Mouse (Mus musculus) MEL (cell line): Measurements from ENCODE around the gene Fbxo7. TPM values are rescaled to one million over a fixed set of nuclear protein-coding genes. Genes with fewer than 3 reads are reported as not detected.

ENCODE experiments used
- DNase-seq: peaks from one replicate; pipeline ENCODE4 v3.0.0; 2011; ENCODE audit warnings: low read depth, low spot score
- H3K27ac ChIP-seq: 2 replicates; pipeline ENCODE4 v1.5.1; 2012; ENCODE audit warnings: low read depth, mild to moderate bottlenecking, control low read depth, low read length, moderate library complexity; ENCODE audit not compliant: control insufficient read depth
- H3K27me3 ChIP-seq, 2 experiments: fragments of 150-350 bp in 1 of 2; sonication (generic) in 1 of 2; 2 replicates each; pipeline ENCODE4 v1.6.1; 2012; ENCODE audit warnings: low read length in 2 of 2, mild to moderate bottlenecking in 2 of 2, improper control_type of control experiment in 1 of 2, moderate library complexity in 1 of 2; ENCODE audit not compliant: insufficient read depth in 2 of 2, control insufficient read depth in 1 of 2
- H3K36me3 ChIP-seq, 2 experiments: 2 replicates each; pipeline ENCODE4 v1.6.1; 2012 to 2014; ENCODE audit warnings: low read length in 2 of 2, improper control_type of control experiment in 1 of 2, inconsistent platforms in 1 of 2, mild to moderate bottlenecking in 1 of 2; ENCODE audit not compliant: insufficient read depth in 2 of 2, control insufficient read depth in 1 of 2
- H3K4me1 ChIP-seq, 2 experiments: fragments of 150-350 bp in 1 of 2; sonication (generic) in 1 of 2; 2 replicates each; pipeline ENCODE4 v1.6.1; 2012; ENCODE audit warnings: low read length in 2 of 2, improper control_type of control experiment in 1 of 2, mild to moderate bottlenecking in 1 of 2; ENCODE audit not compliant: insufficient read depth in 2 of 2, control insufficient read depth in 1 of 2
- H3K4me3 ChIP-seq, 2 experiments: fragments of 150-350 bp in 1 of 2; sonication (generic) in 1 of 2; 2 replicates each; pipeline ENCODE4 v1.5.1; 2012; ENCODE audit warnings: low read depth in 2 of 2, low read length in 2 of 2, mild to moderate bottlenecking in 2 of 2, moderate library complexity in 2 of 2, control low read depth in 1 of 2, improper control_type of control experiment in 1 of 2; ENCODE audit not compliant: control insufficient read depth in 1 of 2, insufficient read depth in 1 of 2
- H3K79me2 ChIP-seq: 2 replicates; pipeline ENCODE4 v1.6.1; 2012; ENCODE audit warnings: mild to moderate bottlenecking, low read length, moderate library complexity; ENCODE audit not compliant: control insufficient read depth, poor library complexity, insufficient read depth
- H3K9ac ChIP-seq: 2 replicates; pipeline ENCODE4 v1.6.1; 2012; ENCODE audit warnings: low read depth, mild to moderate bottlenecking, control low read depth, low read length, moderate library complexity; ENCODE audit not compliant: control insufficient read depth, poor library complexity, severe bottlenecking
- H3K9me3 ChIP-seq: fragments of 150-350 bp; sonication (generic); replicated peaks from 2 replicates; pipeline ENCODE4 v1.6.1; 2012; ENCODE audit warnings: mild to moderate bottlenecking, low read length, improper control_type of control experiment, moderate library complexity; ENCODE audit not compliant: insufficient read depth
- CTCF ChIP-seq, 3 experiments: IDR thresholded peaks in 2 of 3; conservative IDR thresholded peaks in 1 of 3; 2 replicates each; pipeline ENCODE4 v1.5.1; 2011 to 2012; ENCODE audit warnings: low read length in 3 of 3, low read depth in 2 of 3, mild to moderate bottlenecking in 2 of 3, improper control_type of control experiment in 1 of 3, inconsistent platforms in 1 of 3, mixed read lengths in 1 of 3, moderate library complexity in 1 of 3; ENCODE audit not compliant: control insufficient read depth in 1 of 3, insufficient read depth in 1 of 3, poor library complexity in 1 of 3, severe bottlenecking in 1 of 3
- EP300 ChIP-seq, 2 experiments: IDR thresholded peaks; 2 replicates each; pipeline ENCODE4 v1.6.1; 2011; ENCODE audit warnings: improper control_type of control experiment in 2 of 2, low read length in 2 of 2, low read depth in 1 of 2, mild to moderate bottlenecking in 1 of 2
- ETS1 ChIP-seq: IDR thresholded peaks from 2 replicates; pipeline ENCODE4 v1.6.1; 2012; ENCODE audit warnings: low read depth, mild to moderate bottlenecking, inconsistent platforms, low read length, improper control_type of control experiment, moderate library complexity
- GABPA ChIP-seq: IDR thresholded peaks from 2 replicates; pipeline ENCODE4 v1.6.1; 2012; ENCODE audit warnings: low read depth, mild to moderate bottlenecking, inconsistent platforms, low read length, improper control_type of control experiment, moderate library complexity
- JUND ChIP-seq: IDR thresholded peaks from 2 replicates; pipeline ENCODE4 v1.6.1; 2011; ENCODE audit warnings: low read depth, mild to moderate bottlenecking, improper control_type of control experiment, low read length
- MAFK ChIP-seq: IDR thresholded peaks from 2 replicates; pipeline ENCODE4 v1.6.1; 2011; ENCODE audit warnings: low read depth, mild to moderate bottlenecking, low read length, improper control_type of control experiment, borderline replicate concordance
- MAX ChIP-seq: IDR thresholded peaks from 2 replicates; pipeline ENCODE4 v1.6.1; 2011; ENCODE audit warnings: low read length, improper control_type of control experiment
- MAZ ChIP-seq: IDR thresholded peaks from 2 replicates; pipeline ENCODE4 v1.6.1; 2012; ENCODE audit warnings: low read depth, mild to moderate bottlenecking, inconsistent platforms, low read length, improper control_type of control experiment
- MEF2A ChIP-seq: IDR thresholded peaks from 2 replicates; pipeline ENCODE4 v1.6.1; 2014; ENCODE audit warnings: low read depth, mild to moderate bottlenecking, inconsistent platforms, low read length, improper control_type of control experiment; ENCODE audit not compliant: poor library complexity, insufficient replicate concordance, severe bottlenecking; ENCODE audit errors: extremely low read depth
- MXI1 ChIP-seq: IDR thresholded peaks from 2 replicates; pipeline ENCODE4 v1.6.1; 2011; ENCODE audit warnings: mild to moderate bottlenecking, low read depth, low read length, improper control_type of control experiment
- MYC ChIP-seq: IDR thresholded peaks from 2 replicates; pipeline ENCODE4 v1.6.1; 2011; ENCODE audit warnings: low read depth, mild to moderate bottlenecking, low read length, improper control_type of control experiment, moderate library complexity
- NRF1 ChIP-seq: IDR thresholded peaks from 2 replicates; pipeline ENCODE4 v1.6.1; 2014; ENCODE audit warnings: low read depth, mild to moderate bottlenecking, inconsistent platforms, low read length, improper control_type of control experiment, moderate library complexity; ENCODE audit not compliant: poor library complexity, insufficient read depth, severe bottlenecking
- POLR2A ChIP-seq, 2 experiments: IDR thresholded peaks; 2 replicates each; pipeline ENCODE4 v1.6.1; 2011 to 2012; ENCODE audit warnings: low read length in 2 of 2, mild to moderate bottlenecking in 2 of 2, control low read depth in 1 of 2, improper control_type of control experiment in 1 of 2, low read depth in 1 of 2, moderate library complexity in 1 of 2; ENCODE audit not compliant: control insufficient read depth in 1 of 2, insufficient read depth in 1 of 2, poor library complexity in 1 of 2
- POLR2AphosphoS5 ChIP-seq: IDR thresholded peaks from 2 replicates; pipeline ENCODE4 v1.6.1; 2012; ENCODE audit warnings: low read depth, borderline replicate concordance, mild to moderate bottlenecking, inconsistent platforms, low read length, moderate library complexity, mixed read lengths
- RAD21 ChIP-seq: IDR thresholded peaks from 2 replicates; pipeline ENCODE4 v1.6.1; 2011; ENCODE audit warnings: mild to moderate bottlenecking, low read depth, low read length, improper control_type of control experiment
- SMC3 ChIP-seq: IDR thresholded peaks from 2 replicates; pipeline ENCODE4 v1.6.1; 2011; ENCODE audit warnings: low read depth, low read length, improper control_type of control experiment
- TBP ChIP-seq: IDR thresholded peaks from 2 replicates; pipeline ENCODE4 v1.8.0; 2011; ENCODE audit warnings: low read depth, low read length, improper control_type of control experiment
- TCF12 ChIP-seq: IDR thresholded peaks from 2 replicates; pipeline ENCODE4 v1.6.1; 2014; ENCODE audit warnings: low read depth, mild to moderate bottlenecking, inconsistent platforms, low read length, improper control_type of control experiment, moderate library complexity
- UBTF ChIP-seq: IDR thresholded peaks from 2 replicates; pipeline ENCODE4 v1.6.1; 2012; ENCODE audit warnings: low read depth, mild to moderate bottlenecking, inconsistent platforms, low read length, improper control_type of control experiment, moderate library complexity, borderline replicate concordance; ENCODE audit not compliant: insufficient read depth
- USF2 ChIP-seq, 2 experiments: IDR thresholded peaks; 2 replicates each; pipeline ENCODE4 v1.6.1; 2011 to 2012; ENCODE audit warnings: improper control_type of control experiment in 2 of 2, low read length in 2 of 2, borderline replicate concordance in 1 of 2, inconsistent platforms in 1 of 2, low read depth in 1 of 2, mild to moderate bottlenecking in 1 of 2; ENCODE audit not compliant: insufficient read depth in 1 of 2
- ZC3H11A ChIP-seq: IDR thresholded peaks from 2 replicates; pipeline ENCODE4 v1.6.1; 2012; ENCODE audit warnings: low read depth, mild to moderate bottlenecking, inconsistent platforms, low read length, improper control_type of control experiment
- ZMIZ1 ChIP-seq: IDR thresholded peaks from 2 replicates; pipeline ENCODE4 v1.6.1; 2012; ENCODE audit warnings: low read depth, mild to moderate bottlenecking, inconsistent platforms, low read length, improper control_type of control experiment, moderate library complexity
- ZNF384 ChIP-seq: IDR thresholded peaks from 2 replicates; pipeline ENCODE4 v1.6.1; 2012; ENCODE audit warnings: low read depth, mild to moderate bottlenecking, inconsistent platforms, low read length, improper control_type of control experiment
- polyA plus RNA-seq, 2 experiments: library from polyadenylated mRNA; stranded (reverse) in 1 of 2; unstranded in 1 of 2; fragments of >175 nt in 1 of 2; fragments of >200 nt in 1 of 2; gene quantifications; 2 replicates each; pipeline versions ENCODE4 v1.2.1 to v1.2.4; 2012; ENCODE audit warnings: low replicate concordance in 2 of 2, low read depth in 1 of 2; ENCODE audit not compliant: insufficient read length in 2 of 2, insufficient read depth in 1 of 2, missing spikeins in 1 of 2
- total RNA-seq: library from RNA; depleted of rRNA; stranded (reverse); fragments of 300-350 nt; gene quantifications from 2 replicates; pipeline ENCODE4 v1.2.3, GENCODE M21; 2012

Gene Fbxo7
- total and polyA plus RNA-seq, 3 experiments = 24.5 to 131 (median 34.8) TPM

GRCm38 (mm10) chr10:86064937-86065336 lies 43.2 kb downstream of the Fbxo7 start (continued):
- TF ChIP-seq NRF1 (no peak), RAD21 (peak; percentile 82)

GRCm38 (mm10) chr10:86065661-86066060 lies 43.9 kb downstream of the Fbxo7 start:
- H3K36me3 ChIP-seq = no peaks in the 10 kb centered on the region
- H3K9ac ChIP-seq = no peak overlapping the region
- H3K27ac ChIP-seq = no peak overlapping the region
- H3K4me1 ChIP-seq = no peaks in the 10 kb centered on the region
- DNase-seq = no peak
- H3K9me3 ChIP-seq = no peaks in the 10 kb centered on the region
- H3K79me2 ChIP-seq = no peaks in the 10 kb centered on the region
- no peaks in the 10 kb centered on the region for H3K27me3 ChIP-seq
- no peak for TF ChIP-seq MXI1
- TF ChIP-seq MAZ = no peak
- TF ChIP-seq MYC = no peak
- no peak for TF ChIP-seq TCF12
- TF ChIP-seq POLR2AphosphoS5 = no peak
- TF ChIP-seq MAFK = no peak
- TF ChIP-seq UBTF = no peak
- no peak for TF ChIP-seq POLR2A (IDR thresholded peaks at IDR 0.05; ENCODE audit: control insufficient read depth in 1 of 2, insufficient read depth in 1 of 2, low read depth in 1 of 2, low read length in 2 of 2, poor library complexity in 1 of 2)
- TF ChIP-seq JUND = no peak
- TF ChIP-seq MEF2A = no peak
- TF ChIP-seq SMC3 = no peak
- no peak overlapping the region for H3K4me3 ChIP-seq

- Histone ChIP-seq H3K79me2 (no peaks in the 10 kb centered on the region), H3K36me3 (no peaks in the 10 kb centered on the region), H3K27ac (no peak overlapping the region), H3K9me3 (no peaks in the 10 kb centered on the region), H3K4me3 (no peak overlapping the region), H3K4me1 (no peaks in the 10 kb centered on the region), H3K27me3 (no peaks in the 10 kb centered on the region), H3K9ac (no peak overlapping the region)
- TF ChIP-seq ZNF384 (no peak), ETS1 (no peak), ZC3H11A (no peak), USF2 (IDR thresholded peaks at IDR 0.05; ENCODE audit: borderline replicate concordance in 1 of 2, insufficient read depth in 1 of 2, low read depth in 1 of 2, low read length in 2 of 2) (no peak), ZMIZ1 (no peak), EP300 (IDR thresholded peaks at IDR 0.05; ENCODE audit: low read depth in 1 of 2, low read length in 2 of 2) (no peak), MAX (no peak), MEF2A (no peak), MXI1 (no peak), TBP (no peak), GABPA (no peak), CTCF (IDR thresholded peaks at IDR 0.05 in 2 of 3, conservative IDR thresholded peaks at IDR 0.05 in 1 of 3; ENCODE audit: control insufficient read depth in 1 of 3, insufficient read depth in 1 of 3, low read depth in 2 of 3, low read length in 3 of 3, poor library complexity in 1 of 3, severe bottlenecking in 1 of 3) (no peak)
- DNase-seq = no peak
Observed at GRCm38 (mm10) chr10:86066651-86067050, 44.9 kb downstream of the Fbxo7 start.
